Mouse (Mus musculus) testis, postnatal 14 days (tissue): ENCODE results near the gene Gm21992.

Source experiments
- DNase-seq: peaks from one replicate; pipeline ENCODE4 v3.0.0; 2021; ENCODE audit warnings: low spot score

Gene Gm21992

DNA sequence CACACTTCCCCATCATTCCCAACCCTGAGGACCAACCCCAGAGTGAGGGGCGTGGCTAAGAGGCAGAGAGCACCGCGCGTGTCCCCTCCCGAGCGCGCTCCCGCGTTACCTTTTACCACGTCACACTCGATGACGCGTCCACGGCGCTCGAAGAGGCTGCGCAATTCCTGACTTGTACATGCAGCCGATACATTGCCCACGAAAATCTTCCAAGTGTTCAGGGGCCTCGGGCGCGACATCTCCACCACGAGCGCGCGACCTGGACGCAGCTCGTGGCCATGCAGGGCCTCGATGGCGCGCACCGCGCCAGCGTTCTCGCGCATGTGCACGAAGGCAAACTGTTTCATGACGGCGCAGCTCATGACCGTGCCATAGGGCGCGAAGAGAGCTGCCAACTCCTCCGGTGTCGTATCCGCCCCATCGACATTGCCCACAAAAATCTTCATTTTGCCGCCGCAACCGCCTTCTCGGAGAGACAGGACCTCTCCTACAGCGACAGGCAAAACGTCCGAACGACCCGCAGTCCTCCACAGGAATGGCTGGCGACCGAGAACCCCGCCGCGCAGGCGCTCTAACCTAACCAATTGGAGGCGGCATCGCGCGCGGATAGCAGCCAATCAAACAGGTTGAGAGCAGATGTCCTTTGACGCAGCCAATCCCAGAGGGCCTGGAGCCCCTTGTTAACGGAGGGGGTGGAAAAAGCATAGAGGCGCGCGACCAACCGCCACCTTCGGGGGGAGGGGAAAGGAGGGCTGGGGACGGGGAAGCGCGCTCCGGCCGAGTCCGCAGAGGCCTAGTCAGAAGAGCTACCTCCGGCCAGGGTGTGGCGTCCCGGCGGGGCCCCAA is at the start of gene Gm21992, which contains the start of gene Rbm14:
Gene Gm21992, minus strand, starts transcription at position 550 of the 846 bp plus-strand sequence.
Gene Rbm14, minus strand, starts transcription at position 572 of the 846 bp plus-strand sequence.
- DNase-seq = peak; percentile 99

GRCm38 (mm10) chr19:4859081-4859480 is 47.7 kb upstream of the Gm21992 start:
- DNase-seq = peak; percentile 41

GRCm38 (mm10) chr19:4855951-4856350 is 44.5 kb upstream of the Gm21992 start:
- no peak for DNase-seq

- DNase-seq = no peak
Measured at GRCm38 (mm10) chr19:4855470-4855820, 44.0 kb upstream of the Gm21992 start.

DNA sequence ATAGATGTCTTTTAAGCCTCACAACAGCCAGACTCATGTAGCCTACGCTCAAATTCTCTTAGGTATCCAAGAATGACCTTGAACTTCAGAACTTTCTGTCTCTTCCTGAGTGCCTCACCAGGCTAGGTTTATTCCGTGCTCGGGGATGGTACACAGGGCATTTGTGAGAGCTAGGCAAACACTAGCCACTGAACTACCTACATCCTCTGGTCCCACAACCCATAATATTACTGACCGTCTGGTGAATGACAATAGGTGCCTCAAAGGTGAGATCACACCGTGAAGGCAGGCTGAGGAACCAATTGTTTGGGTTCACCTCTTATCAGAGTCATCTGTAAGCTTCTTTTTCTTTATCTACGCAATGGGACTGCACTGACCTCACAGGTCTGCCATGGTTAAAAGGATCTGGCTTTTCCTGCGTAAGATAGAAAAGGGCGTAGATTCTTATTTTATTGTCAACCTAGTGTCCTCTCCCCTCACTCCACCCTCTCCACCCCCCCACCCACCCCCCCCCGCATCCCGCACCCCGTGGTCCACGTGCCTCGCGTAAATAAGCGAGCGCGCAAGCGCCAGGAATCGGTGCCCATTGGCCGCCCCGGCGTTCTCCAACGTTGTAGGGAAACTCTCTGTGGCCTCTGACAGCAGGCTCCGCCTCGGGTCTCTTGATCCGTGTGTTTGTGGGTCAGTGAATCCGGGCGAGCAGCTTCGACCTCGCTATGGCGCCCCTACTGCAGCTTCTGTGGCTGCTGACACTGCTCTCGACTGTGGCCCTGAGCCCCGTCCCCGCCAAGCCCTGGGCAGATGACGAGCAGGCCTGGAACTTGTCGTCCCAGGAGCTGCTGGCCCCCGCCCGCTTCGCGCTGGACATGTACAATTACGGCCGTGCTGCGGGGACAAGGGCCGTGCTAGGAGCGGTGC is 43.4 kb upstream of the Gm21992 start, which contains the start of gene Ctsf:
Gene Ctsf, plus strand, starts transcription at position 579 of the 918 bp plus-strand sequence.
- DNase-seq = peak; percentile 87

DNA sequence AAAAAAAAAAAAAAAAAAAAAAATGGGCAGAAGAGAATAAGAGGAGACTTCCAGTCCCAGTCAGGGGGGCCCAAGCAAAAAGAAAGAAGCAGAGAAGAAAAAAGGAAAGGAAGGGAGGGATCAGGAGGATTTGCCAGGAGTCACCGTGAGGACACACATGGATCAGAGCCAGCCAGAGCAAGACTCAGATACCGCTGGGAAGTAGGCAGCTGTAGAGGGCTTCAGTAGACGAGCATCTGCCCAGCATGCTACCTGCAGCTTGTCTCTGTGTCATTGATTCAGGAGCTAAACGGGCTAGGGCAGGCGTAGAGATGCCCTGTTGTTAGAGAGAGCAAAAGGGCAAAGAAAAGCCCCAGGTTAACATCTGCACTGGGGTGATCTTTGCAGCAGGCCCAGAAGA is 38.9 kb upstream of the Gm21992 start:
- DNase-seq = no peak

DNA sequence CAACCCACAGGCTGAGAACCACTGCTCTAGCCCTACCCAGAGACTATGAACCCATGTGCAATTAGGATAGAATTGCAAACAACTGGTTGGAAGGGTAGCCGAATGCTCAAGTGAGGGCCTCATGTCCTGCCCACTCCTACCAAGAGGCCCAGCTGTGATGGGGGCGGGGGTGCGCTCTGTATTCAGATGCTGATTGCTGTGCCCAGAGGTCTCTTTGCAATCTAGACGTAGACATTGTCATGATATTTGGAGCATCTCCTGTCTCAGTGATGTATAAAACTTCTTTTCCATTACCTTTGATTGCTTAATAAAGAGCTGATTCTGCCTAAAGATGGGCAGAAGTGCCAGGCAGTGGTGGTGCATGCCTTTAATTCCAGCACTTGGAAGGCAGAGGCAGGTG is 38.4 kb upstream of the Gm21992 start:
- DNase-seq = no peak

DNA sequence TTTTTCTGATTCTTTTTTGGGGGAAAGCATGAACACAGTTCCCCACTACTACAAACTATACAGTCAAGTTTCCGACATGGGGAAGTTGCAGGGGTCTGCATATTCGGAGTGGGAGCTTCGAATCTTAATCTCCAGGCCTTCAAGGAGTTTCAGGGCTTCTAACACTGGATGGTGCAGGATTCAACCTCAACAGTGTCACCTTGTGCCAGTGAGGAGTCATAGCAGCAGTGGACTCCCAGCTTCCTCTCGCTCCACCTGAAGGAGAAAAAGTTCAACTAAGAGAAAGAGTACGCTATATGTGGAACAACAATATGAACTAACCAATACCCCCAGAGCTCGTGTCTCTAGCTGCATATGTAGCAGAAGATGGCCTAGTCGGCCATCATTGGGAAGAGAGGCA is 36.1 kb upstream of the Gm21992 start:
- DNase-seq = no peak

DNA sequence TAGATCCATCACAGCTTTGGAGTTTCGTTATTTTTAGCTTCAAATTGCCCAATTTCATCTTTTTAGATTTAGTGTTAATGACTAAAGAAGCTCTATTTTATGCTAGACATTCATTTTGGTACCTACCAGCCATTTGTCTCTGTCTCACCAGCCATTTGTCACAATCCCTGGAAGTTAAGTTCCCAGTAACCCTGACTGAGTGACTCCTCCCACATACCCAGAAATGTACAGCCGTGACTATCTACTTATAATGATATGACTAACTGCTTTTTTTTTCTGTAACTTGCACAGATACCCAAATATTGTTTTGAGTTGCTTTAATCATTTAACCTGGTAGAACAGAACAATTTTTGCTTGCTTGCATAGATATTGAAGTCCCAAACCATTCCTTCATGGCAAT is 34.4 kb upstream of the Gm21992 start:
- no peak for DNase-seq

GRCm38 (mm10) chr19:4842611-4843010 is 31.2 kb upstream of the Gm21992 start:
- DNase-seq = no peak

DNA sequence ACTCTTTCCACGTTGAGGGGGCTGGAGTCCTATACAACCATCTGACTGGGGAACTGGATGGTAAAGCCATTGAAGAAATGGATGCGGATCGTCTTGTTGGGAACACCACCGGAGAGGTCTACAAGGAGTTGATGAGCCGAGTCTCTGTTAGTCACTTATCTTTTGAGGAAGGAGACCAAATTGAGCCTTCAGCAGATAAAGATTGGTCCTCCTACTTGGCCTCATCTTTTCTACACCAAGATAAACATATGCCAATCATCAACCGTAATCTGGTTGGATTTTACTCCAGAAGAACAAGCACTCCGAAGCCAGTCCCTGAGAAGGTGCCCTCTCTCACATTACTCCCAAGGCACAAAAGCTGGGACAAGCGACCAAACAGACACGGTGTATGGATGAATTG is 29.4 kb upstream of the Gm21992 start:
- no peak for DNase-seq

DNA sequence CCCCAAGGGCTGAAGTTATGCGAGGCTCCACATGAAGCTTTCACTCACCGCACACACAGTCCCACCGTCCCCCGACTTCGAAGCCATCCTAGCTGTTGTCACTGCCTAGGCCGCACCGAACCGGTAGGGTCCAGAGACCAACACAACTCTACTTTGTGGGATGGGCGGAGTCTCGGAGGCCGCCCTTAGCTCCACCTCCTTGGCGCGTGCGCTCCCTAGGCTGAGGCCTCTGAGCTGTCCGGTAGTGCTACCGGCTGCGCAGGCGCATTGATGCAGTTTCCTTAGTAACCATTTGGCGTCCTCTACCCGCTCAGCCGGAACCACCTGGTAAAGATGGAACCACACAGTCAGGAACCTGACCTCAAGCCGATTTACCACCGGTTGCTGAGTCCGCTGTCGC is 27.7 kb upstream of the Gm21992 start, which contains the start of the genes Ccs and Ccdc87:
Gene Ccs, minus strand, starts transcription at position 184 of the 400 bp plus-strand sequence.
Gene Ccdc87, plus strand, starts transcription at position 218 of the 400 bp plus-strand sequence.
- peak; percentile 95 for DNase-seq

DNA sequence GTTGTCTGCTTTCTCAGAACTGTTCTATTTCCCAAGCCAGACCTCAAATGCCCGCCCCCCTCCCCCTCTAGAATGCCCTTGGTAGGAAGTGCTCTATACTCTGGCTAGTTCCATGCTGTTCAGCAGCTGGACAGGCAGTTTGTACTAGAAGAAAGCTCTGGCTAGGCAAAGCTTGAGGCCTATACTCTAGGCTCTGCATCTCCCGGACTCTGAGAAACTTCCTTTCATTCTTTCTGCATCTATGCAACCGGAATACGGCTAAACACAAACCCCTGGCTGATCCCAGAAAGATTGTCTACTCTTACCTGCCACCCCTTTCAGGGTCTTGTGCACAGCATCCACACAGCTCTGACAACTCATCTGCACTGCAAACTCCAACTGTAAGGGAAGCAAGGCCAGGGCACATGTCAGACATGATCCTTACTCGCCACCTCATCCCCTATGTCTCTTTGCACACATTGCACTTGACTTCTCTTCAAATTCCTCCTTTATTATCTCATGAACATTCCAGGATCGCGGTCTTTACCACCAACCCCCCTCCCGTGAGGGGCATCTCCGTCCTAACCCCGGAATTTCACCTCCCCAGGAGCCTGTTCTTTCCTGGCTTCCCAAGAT is 27.2 kb upstream of the Gm21992 start:
- no peak for DNase-seq

DNA sequence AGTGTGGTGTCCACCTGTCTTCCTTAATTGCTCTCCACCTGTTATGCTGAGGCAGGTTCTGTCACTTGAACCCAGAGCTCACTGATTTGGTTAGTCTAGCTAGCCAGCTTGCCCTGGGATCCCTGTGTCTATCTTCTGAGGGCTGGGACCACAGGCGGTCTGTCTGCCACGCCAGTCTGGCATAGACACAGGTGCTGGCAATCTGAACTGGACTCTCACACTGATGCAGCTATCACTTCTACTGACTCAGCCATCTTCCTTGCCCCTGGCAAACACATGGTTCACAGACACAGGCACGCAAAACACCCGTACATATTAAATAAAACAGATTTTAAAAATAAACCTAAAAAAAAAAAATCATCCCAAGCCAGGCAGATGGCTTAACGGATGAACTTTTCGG is 25.6 kb upstream of the Gm21992 start:
- DNase-seq = no peak

DNA sequence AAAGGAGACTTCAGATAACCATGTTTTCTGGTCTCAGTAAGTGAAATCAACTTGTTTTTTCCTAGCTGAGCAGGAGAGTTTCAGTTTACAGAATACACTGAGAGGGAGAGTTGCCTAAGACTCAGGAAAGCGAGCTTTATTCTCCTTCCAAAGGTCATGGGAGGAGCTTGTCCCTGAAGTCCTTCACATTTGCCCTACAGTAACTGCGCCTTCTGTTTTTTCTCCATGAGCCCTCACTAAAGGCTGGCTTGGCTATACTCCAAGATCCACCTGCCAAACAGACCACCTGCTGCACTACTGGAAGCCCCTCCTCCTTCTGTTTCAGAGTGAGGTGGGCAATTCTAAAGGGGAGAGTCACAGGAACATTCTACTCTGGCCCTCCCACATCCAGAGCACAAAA is 24.7 kb upstream of the Gm21992 start:
- no peak for DNase-seq

DNA sequence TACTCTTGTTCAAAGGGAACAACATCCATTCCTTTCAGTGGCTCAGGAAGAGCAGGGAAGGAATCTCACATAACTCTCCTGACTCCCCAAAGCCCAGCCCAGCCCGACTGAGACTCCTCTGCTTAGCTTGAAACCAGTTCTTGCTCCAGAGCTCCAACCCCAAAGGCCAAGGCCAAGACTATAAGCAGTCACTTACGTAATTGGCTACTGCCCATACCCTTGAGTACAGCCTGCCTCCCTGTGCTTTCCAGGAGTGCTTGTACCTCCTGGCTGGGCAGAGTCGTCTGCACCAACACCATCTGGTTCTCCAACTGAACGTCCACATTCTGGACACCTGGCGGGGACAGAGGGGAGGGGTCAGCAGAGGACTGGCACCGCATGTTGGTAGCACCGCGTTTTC is 22.6 kb upstream of the Gm21992 start:
- peak; percentile 41 for DNase-seq

GRCm38 (mm10) chr19:4829156-4829555 is 17.7 kb upstream of the Gm21992 start:
- DNase-seq = no peak

DNA sequence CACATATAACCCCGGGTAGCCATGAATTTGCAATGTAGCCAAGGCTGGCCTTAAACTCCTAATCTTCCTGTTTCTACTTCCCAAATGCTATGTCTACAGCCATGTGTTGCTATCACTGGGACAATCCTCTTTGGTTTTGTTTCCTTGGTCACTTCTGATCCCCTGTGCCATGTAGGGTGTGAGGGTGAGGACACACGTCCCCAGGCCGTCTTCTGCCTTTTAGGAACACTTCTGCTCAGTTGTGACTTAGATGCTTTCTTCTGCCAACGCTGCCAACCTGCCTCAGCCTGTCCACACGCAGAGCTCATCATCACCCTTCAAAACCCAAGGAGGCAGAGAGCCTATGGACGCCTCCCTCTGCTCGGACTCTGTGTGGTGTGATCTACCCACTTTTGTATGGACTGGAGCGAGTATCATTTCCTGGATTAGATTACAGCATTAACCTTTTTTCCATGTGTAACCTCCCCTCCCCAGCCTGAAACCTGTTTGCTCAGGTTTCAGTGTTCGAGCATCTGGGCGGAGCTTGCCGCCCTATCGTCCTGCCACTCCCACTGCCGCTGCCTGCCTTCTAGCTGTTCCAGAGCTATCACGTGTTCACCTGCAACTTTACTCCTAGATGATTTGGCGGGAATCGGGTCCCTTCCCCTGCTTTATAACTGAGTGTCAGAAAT is 17.2 kb upstream of the Gm21992 start:
- DNase-seq = no peak

DNA sequence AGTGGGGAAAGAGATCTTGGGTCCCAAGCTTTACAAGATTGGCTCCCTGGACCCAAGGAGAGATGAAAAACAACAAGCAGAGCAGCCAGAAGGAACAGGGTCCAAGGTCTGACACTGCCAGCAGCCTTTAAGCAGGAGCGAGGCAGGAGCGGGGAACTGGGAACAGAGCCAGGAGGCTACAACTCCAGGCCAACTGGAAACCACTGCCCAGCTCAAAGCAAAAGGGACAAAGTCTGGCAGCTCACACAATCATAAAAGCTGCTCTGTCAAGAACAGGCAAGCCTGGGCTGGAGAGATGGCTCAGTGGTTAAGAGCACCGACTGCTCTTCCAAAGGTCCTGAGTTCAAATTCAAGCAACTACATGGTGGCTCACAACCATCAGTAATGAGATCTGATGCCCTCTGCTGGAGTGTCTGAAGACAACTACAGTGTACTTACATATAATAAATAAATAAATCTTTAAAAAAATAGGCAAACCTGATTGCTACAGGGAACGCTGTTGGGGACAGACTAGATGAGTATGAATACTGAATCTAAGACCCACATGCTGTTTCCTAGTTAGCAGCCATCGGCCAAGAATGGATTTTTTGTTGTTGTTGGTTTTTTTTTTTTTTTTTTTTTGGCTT is 9.4 kb upstream of the Gm21992 start:
- DNase-seq = peak; percentile 68

- no peak for DNase-seq
Measured at GRCm38 (mm10) chr19:4817182-4817835, 5.9 kb upstream of the Gm21992 start.

GRCm38 (mm10) chr19:4813015-4813414 is 1.6 kb upstream of the Gm21992 start:
- DNase-seq = peak; percentile 70
